Mouse (Mus musculus): ENCODE measurements around the gene Gm9944. TPM values are rescaled to one million over a fixed set of nuclear protein-coding genes. Genes with fewer than 3 reads are reported as not detected.

Gene Gm9944
- polyA plus RNA-seq (2012; rRNA removed), result not detected in 2 replicates

DNA sequence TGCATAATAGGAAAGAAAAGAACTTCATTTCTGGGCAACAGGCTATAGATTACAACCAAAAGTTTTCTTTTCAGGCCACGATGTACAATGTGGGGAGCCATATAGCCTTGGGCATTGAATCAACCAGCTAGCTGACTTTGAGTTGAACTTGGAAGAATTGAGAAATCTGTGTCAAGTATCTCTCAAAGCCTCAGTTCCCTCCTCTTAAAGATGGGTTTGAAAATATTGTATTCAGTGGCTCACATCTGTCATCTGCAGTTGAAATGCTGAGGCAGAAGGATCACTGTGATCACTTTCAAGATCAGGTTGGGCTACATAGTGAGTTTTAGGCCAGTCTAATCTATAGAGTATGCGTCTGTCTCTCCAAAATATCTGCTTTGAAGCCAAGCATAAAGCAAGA is at the start of gene Gm9944:
Gene Gm9944 (minus strand): TSS at position 101 of the 400 bp plus-strand sequence.
- DNase-seq (ENCODE audit: extremely low spot score in 1 of 2, low spot score in 1 of 2), result no peak

DNA sequence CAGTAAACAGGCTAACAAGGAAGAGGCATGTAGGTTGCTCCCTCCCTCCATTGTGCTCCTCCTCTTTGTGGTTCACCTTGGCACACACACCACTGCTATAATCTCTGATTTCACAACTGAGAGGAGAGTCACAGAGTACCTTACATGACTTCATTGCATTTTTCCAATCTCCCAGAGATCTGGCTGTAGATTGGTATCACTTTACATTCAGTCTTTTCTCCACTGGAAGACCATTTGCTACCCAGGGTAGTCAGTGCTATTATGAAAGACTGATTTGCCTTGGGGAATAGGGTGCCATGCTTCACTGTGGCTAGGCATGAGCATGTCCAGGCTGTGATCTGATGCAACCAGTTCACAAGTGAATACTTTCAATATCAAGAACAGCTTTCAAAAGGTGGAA is 40.2 kb upstream of the Gm9944 start:
- DNase-seq (ENCODE audit: extremely low spot score in 1 of 2, low spot score in 1 of 2), result no peak

DNA sequence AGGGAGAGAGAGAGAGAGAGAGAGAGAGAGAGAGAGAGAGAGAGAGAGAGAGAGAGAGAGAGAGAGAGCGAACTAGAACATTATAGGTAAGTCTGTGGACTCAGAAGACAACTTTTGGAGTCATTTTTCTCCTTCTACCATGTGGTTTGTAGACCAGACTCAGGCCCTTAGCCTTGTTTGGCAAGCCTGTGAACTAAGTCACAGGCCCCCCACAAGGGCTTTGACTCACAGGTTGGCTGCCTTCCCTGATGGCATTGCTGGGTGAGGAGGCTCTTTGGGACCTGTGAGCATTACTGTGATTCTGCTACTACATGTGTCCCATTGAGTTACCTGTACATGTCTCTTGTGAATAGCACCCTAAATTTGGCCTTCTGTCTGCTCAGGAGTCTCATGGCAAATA is 15.0 kb upstream of the Gm9944 start:
- no peak for DNase-seq (ENCODE audit: extremely low spot score in 1 of 2, low spot score in 1 of 2)

GRCm38 (mm10) chr4:144465206-144465605 is 12.1 kb upstream of the Gm9944 start:
- no peak for DNase-seq (ENCODE audit: extremely low spot score in 1 of 2, low spot score in 1 of 2)

DNA sequence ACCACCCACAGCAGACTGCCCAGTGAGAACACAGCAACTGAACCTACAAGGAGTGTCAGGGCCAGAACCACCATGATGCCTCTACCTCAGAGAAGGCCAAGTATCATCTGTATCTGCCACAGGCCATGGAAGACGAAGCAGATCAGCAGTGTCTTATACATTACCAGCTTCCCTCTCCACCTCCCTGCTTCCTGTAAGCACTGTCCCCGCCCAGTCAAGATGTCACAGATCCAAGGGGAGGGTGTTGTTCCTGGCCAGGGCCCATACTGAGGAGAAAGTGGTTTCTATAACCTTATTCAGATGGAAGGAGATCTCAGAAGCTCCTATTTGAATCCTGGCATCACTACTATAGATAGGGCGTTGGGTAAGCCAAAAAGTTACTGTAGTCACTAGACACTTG is 10.5 kb upstream of the Gm9944 start, which contains the start of gene Aadacl3:
Gene Aadacl3 (minus strand): TSS at position 101 of the 400 bp plus-strand sequence.
- DNase-seq (ENCODE audit: extremely low spot score in 1 of 2, low spot score in 1 of 2), result no peak

GRCm38 (mm10) chr4:144448546-144448945 is 4.6 kb downstream of the Gm9944 start:
- no peak for DNase-seq (ENCODE audit: extremely low spot score in 1 of 2, low spot score in 1 of 2)

GRCm38 (mm10) chr4:144441582-144441981 is 11.5 kb downstream of the Gm9944 start:
- DNase-seq (ENCODE audit: extremely low spot score in 1 of 2, low spot score in 1 of 2), result no peak

GRCm38 (mm10) chr4:144441095-144441494 is 12.0 kb downstream of the Gm9944 start:
- no peak for DNase-seq (ENCODE audit: extremely low spot score in 1 of 2, low spot score in 1 of 2)

DNA sequence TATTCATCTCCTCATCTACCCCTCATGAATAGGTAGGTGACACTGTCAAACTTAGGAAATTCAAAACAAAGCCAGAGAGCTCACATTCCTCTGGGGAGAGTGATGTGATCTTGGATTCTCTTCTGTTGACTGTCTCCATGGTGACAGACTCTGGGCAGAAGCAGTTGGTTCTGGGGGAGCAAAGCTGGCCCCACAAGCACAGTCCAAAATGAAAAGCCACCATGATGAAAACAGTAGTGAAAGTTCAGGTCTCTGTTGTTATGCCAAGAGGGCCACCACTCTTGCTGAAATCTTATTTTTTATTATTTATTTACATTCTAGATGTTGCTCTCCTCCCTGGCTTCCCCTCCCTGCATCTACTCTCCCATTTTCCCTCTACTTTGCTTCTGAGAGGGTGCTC is 14.4 kb downstream of the Gm9944 start, which contains the start of gene 1700012P22Rik:
Gene 1700012P22Rik (minus strand): TSS at position 101 of the 400 bp plus-strand sequence.
- no peak for DNase-seq (ENCODE audit: extremely low spot score in 1 of 2, low spot score in 1 of 2)

DNA sequence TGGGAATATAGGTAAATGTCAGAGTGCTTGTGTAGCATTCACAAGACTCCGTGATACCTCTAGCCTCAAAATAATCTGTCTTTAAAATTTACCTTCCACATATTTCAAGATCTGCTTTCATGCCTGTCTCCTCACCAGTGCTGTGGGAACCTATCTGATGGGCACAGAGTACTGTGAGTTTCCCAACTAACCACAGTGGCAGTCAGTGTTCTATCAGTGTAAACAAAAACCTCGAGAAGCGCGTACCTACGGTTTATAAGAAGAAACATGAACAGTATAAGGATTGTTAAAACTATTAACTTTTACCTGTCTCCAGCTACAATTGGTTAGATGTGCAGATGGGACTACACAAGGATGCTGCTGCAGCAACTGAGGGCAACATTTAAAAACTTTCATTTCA is 19.9 kb downstream of the Gm9944 start:
- no peak for DNase-seq (ENCODE audit: extremely low spot score in 1 of 2, low spot score in 1 of 2)

- no peak for DNase-seq (ENCODE audit: extremely low spot score in 1 of 2, low spot score in 1 of 2)
These were observed 22.4 kb downstream of the Gm9944 start for GRCm38 (mm10) chr4:144430723-144431122.

DNA sequence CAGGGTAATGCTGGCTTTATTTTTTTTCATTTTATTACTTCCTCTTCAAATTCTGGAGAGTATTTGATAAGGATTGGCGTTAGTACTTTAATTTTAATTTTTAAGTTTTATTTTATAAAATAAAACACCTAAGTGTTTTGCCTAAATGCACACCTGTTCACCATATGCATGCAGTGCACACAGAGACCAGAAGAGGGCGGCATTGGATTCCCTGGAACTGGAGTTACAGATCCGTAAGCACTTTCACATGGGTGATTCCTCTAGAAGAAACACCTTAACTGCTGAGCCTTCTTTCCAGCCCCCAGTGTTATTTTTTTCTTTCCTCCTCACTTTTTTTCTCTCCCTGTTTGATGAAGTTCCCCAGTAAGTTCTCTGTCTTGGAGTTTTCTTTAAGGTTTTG is 24.2 kb downstream of the Gm9944 start:
- peak in 1 of 2 experiments; percentile 7 for DNase-seq (ENCODE audit: extremely low spot score in 1 of 2, low spot score in 1 of 2)

GRCm38 (mm10) chr4:144424590-144424989 is 28.5 kb downstream of the Gm9944 start:
- DNase-seq (ENCODE audit: extremely low spot score in 1 of 2, low spot score in 1 of 2), result no peak

DNA sequence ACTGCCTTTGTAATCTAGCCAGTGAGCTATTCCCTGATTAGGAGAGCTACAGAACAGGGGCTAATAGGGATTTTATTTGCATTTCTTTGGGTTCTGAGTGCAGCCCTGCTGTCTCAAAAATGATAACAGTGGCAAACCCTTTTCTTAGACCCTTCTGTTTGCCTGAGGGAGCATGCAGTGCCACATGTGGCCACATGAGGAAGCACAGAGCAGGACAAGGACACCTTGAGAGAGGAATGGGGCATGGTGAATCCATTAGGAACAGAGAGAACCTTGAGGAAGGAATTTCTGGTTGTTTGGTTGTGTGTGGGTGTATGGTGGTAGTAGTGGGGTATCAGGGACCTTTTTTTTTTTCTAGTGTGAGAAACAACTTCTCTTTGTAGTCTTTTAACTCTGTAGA is 32.5 kb downstream of the Gm9944 start:
- no peak for DNase-seq (ENCODE audit: extremely low spot score in 1 of 2, low spot score in 1 of 2)

GRCm38 (mm10) chr4:144408290-144408689 is 44.8 kb downstream of the Gm9944 start, which contains the start of gene Pramef12:
Gene Pramef12 (minus strand): TSS chr4:144408464.
- DNase-seq (ENCODE audit: extremely low spot score in 1 of 2, low spot score in 1 of 2), result no peak

DNA sequence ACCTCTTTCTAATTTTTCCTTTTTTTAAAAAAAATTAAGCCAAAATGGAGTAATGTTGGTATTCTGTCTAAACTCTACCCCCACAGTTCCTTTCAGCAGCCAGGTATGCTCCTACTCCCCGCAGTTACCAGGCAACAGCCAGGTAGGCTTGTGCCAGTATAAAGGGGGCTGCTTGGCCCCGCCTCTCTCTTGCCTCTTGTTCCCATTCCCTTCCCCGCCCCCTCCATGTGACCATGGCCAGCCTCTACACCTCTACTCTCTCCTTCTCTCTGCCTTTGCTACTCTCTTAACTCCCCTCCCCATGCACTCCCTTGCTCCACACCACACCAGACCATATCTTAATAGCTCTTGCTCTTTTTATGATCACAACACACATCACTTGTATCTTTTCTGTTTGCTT is 46.9 kb downstream of the Gm9944 start:
- no peak for DNase-seq (ENCODE audit: extremely low spot score in 1 of 2, low spot score in 1 of 2)

DNA sequence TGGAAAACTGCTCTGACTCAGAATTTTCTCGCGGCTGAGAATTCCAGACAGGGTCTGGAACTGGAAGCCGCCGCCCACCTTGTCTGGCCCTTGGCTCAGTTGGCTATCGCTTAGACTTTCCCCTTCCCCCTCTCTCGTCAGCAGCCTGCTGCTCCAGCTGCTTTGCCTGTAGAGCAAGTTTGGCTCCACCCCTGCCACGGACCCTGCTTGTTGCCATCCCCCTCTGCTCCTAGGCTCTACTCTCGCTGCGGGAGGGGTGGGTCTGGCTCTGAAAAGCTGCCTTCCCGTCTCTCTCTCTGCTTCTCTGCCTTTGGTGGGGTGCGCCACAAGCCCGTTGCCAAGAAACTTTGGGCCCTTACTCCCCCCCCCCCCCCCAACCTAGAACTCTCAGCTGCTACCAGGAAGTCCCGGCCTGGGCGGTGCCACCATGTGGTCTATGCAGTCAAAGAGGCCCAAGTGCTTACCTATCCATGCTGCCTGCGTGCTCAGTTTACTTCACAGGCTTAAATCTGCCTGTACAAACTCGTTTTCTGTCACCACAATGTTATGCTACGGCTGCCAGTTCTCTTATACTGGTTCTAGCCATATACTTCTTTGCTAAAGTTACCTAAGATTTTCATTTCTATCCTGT is 48.5 kb downstream of the Gm9944 start:
- no peak for DNase-seq (ENCODE audit: extremely low spot score in 1 of 2, low spot score in 1 of 2)

Other genes starting within 250 kb of the Gm9944 start
- not detected in 2 replicates for gene C87977, start 240.0 kb downstream of the Gm9944 start, polyA plus RNA-seq (2012; rRNA removed)
- gene Pramel5, start 172.8 kb downstream of the Gm9944 start, polyA plus RNA-seq (2012; rRNA removed), result not detected in 2 replicates
- gene Gm13128, start 123.1 kb downstream of the Gm9944 start, polyA plus RNA-seq (2012; rRNA removed), result not detected in 2 replicates
- not detected in 2 replicates for gene Gm13119, start 95.4 kb downstream of the Gm9944 start, polyA plus RNA-seq (2012; rRNA removed)
- gene Pramef20, start 75.4 kb downstream of the Gm9944 start, polyA plus RNA-seq (2012; rRNA removed), result not detected in 2 replicates
- 0.04 and 0.59 TPM in 2 replicates for gene Pramef12, start 44.9 kb downstream of the Gm9944 start, polyA plus RNA-seq (2012; rRNA removed)
- gene 1700012P22Rik, start 14.5 kb downstream of the Gm9944 start, polyA plus RNA-seq (2012; rRNA removed), result not detected in 2 replicates
- gene Aadacl3, start 10.4 kb upstream of the Gm9944 start, polyA plus RNA-seq (2012; rRNA removed), result not detected in 2 replicates
- gene 9430007A20Rik, start 66.5 kb upstream of the Gm9944 start, polyA plus RNA-seq (2012; rRNA removed), result not detected in 2 replicates
- not detected in 2 replicates for gene Gm13124, start 111.8 kb upstream of the Gm9944 start, polyA plus RNA-seq (2012; rRNA removed)
- not detected in 2 replicates for gene Aadacl4, start 160.4 kb upstream of the Gm9944 start, polyA plus RNA-seq (2012; rRNA removed)
- not detected in 2 replicates for gene Gm436, start 233.1 kb upstream of the Gm9944 start, polyA plus RNA-seq (2012; rRNA removed)